Mouse (Mus musculus) bone marrow macrophage, adult 2 months (primary cell): ENCODE results near the gene Zfp335.

Source experiments
- CTCF ChIP-seq: IDR thresholded peaks from 2 replicates; pipeline ENCODE4 v1.5.1; 2012; ENCODE audit warnings: low read depth, mild to moderate bottlenecking, low read length, moderate library complexity
- POLR2A ChIP-seq: IDR thresholded peaks from 2 replicates; pipeline ENCODE4 v1.6.1; 2012; ENCODE audit warnings: mild to moderate bottlenecking, low read depth, low read length, borderline replicate concordance

GRCm38 (mm10) chr2:164888996-164889395, 22.6 kb downstream of the Zfp335 start:
- TF ChIP-seq CTCF: no peak
- no peak for TF ChIP-seq POLR2A
